ENCODE assay signal across 19 mouse cellular contexts in the genomic region with DNA sequence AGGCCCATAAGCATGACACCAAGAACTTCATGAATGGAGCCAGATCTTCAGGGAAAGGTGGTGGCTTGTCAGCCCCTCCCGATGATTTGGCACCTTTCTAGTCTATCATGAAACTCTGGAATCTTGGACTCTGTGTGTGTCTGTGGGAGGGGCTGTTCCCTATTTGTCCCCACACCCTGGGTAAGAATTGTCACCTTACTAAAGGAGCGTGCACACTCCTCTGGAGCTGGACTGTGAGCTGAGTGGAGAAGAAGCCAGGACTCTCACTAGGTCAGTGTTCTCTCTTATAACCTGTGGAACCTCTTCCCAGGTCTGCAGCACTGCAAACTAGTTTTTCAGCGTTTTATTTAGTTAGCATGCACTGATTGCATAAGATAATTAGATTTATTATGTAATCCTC. TPM values are rescaled to one million over a fixed set of nuclear protein-coding genes. Genes with fewer than 3 reads are reported as not detected.
A peak's percentile ranks its signal among the peaks of the same experiment; 100 is the strongest.
DNase-seq lines count a peak whose midpoint lies in the region; ATAC-seq and TF ChIP-seq lines count a peak whose summit lies in the region.
"Not testable (repeated sequence)": the region's sequence is repeated elsewhere in the genome, so short reads cannot be mapped to it uniquely, and the experiment has no call there.
"Had no signal": no experiment of that assay in that cellular context is flagged by ENCODE, and none has a peak within 500 bp of the region (broad histone marks: within the 10 kb centered on the region; RNA-seq: fewer than 3 reads in every experiment).

A gene (plus strand): TSS at position 196 of the 400 bp plus-strand sequence.

- H3K4me1 ChIP-seq in intestine, embryonic 14.5 days (replicated peaks; ENCODE audit: control insufficient read depth, insufficient read depth, low read length); intestine, embryonic 16.5 days (ENCODE audit: control insufficient read depth, insufficient read depth, low read length); kidney, postnatal 0 days (replicated peaks; ENCODE audit: insufficient read depth, low read length); liver, adult 2 months (ENCODE audit: control insufficient read depth, insufficient read depth, low read length); stomach, embryonic 15.5 days; stomach, postnatal 0 days (replicated peaks; ENCODE audit: control insufficient read depth, insufficient read depth): not testable (repeated sequence)

- WGBS in intestine, embryonic 14.5 days, result 67% methylated on average over 2 of the region's 3 CpGs
- 71% methylated on average over 1 of the region's 3 CpGs for WGBS in intestine, embryonic 16.5 days
- 86% methylated on average over 2 of the region's 3 CpGs for WGBS in kidney, postnatal 0 days
- 15% methylated on average over 3 of the region's 3 CpGs for WGBS in liver, adult 2 months
- WGBS in stomach, embryonic 15.5 days, result 72% methylated on average over 3 of the region's 3 CpGs
- WGBS in stomach, postnatal 0 days, result 54% methylated on average over 1 of the region's 3 CpGs

- not testable (repeated sequence) for H3K4me3 ChIP-seq in intestine, embryonic 14.5 days (ENCODE audit: low read depth, low read length); intestine, embryonic 16.5 days (ENCODE audit: low read length); kidney, postnatal 0 days (replicated peaks; ENCODE audit: low read depth, low read length); liver, adult 2 months (ENCODE audit: insufficient read depth, low read depth, low read length); stomach, embryonic 15.5 days (replicated peaks); stomach, postnatal 0 days (ENCODE audit: low read depth, low read length)

- H3K27ac ChIP-seq in intestine, embryonic 14.5 days (ENCODE audit: low read depth); liver, adult 2 months (replicated peaks; ENCODE audit: insufficient read depth, low read depth, low read length); stomach, embryonic 15.5 days: not testable (repeated sequence)
- H3K27ac ChIP-seq in intestine, embryonic 16.5 days (ENCODE audit: low read length), result peak within 1 kb of the TSS; percentile 80
- H3K27ac ChIP-seq in kidney, postnatal 0 days, result peak within 1 kb of the TSS; percentile 65; the same call in 1 of the 2 replicates
- H3K27ac ChIP-seq in stomach, postnatal 0 days (replicated peaks), result peak within 1 kb of the TSS; percentile 85; the same call in 1 of the 2 replicates

- not testable (repeated sequence) for ATAC-seq in intestine, embryonic 14.5 days (replicated peaks; ENCODE audit: low FRiP score, low TSS enrichment, low read depth); kidney, postnatal 0 days (replicated peaks; ENCODE audit: low FRiP score, low read depth); stomach, embryonic 15.5 days (ENCODE audit: insufficient read depth, low FRiP score, low read depth)
- peak; percentile 67 for ATAC-seq in intestine, embryonic 16.5 days
- peak; percentile 79 for ATAC-seq in stomach, postnatal 0 days (ENCODE audit: low FRiP score, low TSS enrichment)

- TF ChIP-seq POLR2A in liver, adult 2 months (IDR thresholded peaks at IDR 0.05; ENCODE audit: extremely low read depth, insufficient read depth, low read length), result not testable (repeated sequence)

- H3K79me2 ChIP-seq in liver, adult 2 months (ENCODE audit: control insufficient read depth, insufficient read depth, low read length), result not testable (repeated sequence)

- not testable (repeated sequence) for TF ChIP-seq CTCF in kidney, postnatal 0 days (IDR thresholded peaks at IDR 0.05; ENCODE audit: low read depth); liver, adult 2 months (IDR thresholded peaks at IDR 0.05; ENCODE audit: low read depth, low read length); stomach, postnatal 0 days (IDR thresholded peaks at IDR 0.05; ENCODE audit: low read depth)

- not testable (repeated sequence) for H3K9ac ChIP-seq in intestine, embryonic 14.5 days (ENCODE audit: low read length); intestine, embryonic 16.5 days (ENCODE audit: low read depth, low read length); kidney, postnatal 0 days (ENCODE audit: low read depth, low read length); liver, adult 2 months (ENCODE audit: low read depth, low read length); stomach, embryonic 15.5 days; stomach, postnatal 0 days (ENCODE audit: low read length)

- not testable (repeated sequence) for TF ChIP-seq EP300 in stomach, postnatal 0 days (optimal IDR thresholded peaks at IDR 0.05)

- not testable (repeated sequence) for H3K36me3 ChIP-seq in intestine, embryonic 14.5 days (ENCODE audit: control insufficient read depth, insufficient read depth, low read length); intestine, embryonic 16.5 days (ENCODE audit: control insufficient read depth, insufficient read depth, low read length); kidney, postnatal 0 days (ENCODE audit: insufficient read depth, low read length); liver, adult 2 months (ENCODE audit: control insufficient read depth, insufficient read depth, low read length); stomach, embryonic 15.5 days; stomach, postnatal 0 days (ENCODE audit: control insufficient read depth, insufficient read depth, low read length)

- H3K27me3 ChIP-seq in intestine, embryonic 14.5 days (replicated peaks; ENCODE audit: control insufficient read depth, insufficient read depth, low read length); intestine, embryonic 16.5 days (replicated peaks; ENCODE audit: control insufficient read depth, insufficient read depth, low read length); kidney, postnatal 0 days (ENCODE audit: insufficient read depth, low read length); liver, adult 2 months (ENCODE audit: control insufficient read depth, insufficient read depth, low read length); stomach, embryonic 15.5 days (replicated peaks); stomach, postnatal 0 days (ENCODE audit: control insufficient read depth, insufficient read depth, low read length): not testable (repeated sequence)

- H3K4me2 ChIP-seq in intestine, embryonic 14.5 days (ENCODE audit: low read length); intestine, embryonic 16.5 days (ENCODE audit: low read depth, low read length); kidney, postnatal 0 days (ENCODE audit: low read length); stomach, embryonic 15.5 days; stomach, postnatal 0 days (replicated peaks; ENCODE audit: low read depth): not testable (repeated sequence)

- not testable (repeated sequence) for H3K9me3 ChIP-seq in intestine, embryonic 14.5 days (ENCODE audit: control insufficient read depth, low read length); intestine, embryonic 16.5 days (ENCODE audit: control insufficient read depth, low read length); kidney, postnatal 0 days (replicated peaks; ENCODE audit: low read length); stomach, embryonic 15.5 days; stomach, postnatal 0 days (ENCODE audit: control insufficient read depth, low read length)

- peak; percentile 29 for DNase-seq in intestine, embryonic 14.5 days (ENCODE audit: low spot score)
- DNase-seq in kidney, postnatal 0 days (ENCODE audit: low spot score); stomach, postnatal 0 days (ENCODE audit: low spot score): not testable (repeated sequence)
- peak; percentile 56 for DNase-seq in liver, adult 2 months (ENCODE audit: extremely low read depth, low read depth, low spot score)

RNA-seq across cellular contexts. Expression of the gene that starts here (rescaled TPM):
- 1.2 and 3.1 TPM in 2 replicates for polyA plus RNA-seq in intestine, embryonic 14.5 days (2014; fragmentation: Nextera tagmentation; extraction: Ambion mirVana)
- 94.1 and 98.3 TPM in 2 replicates for polyA plus RNA-seq in intestine, embryonic 16.5 days (2015; fragmentation: Nextera tagmentation; extraction: Ambion mirVana)
- polyA plus RNA-seq in kidney, postnatal 0 days (2015; fragmentation: Nextera tagmentation; extraction: Ambion mirVana), result 23.4 and 33.9 TPM in 2 replicates
- total RNA-seq in liver, adult 2 months (2014; rRNA removed), result 6.1 and 42.4 TPM in 2 replicates
- polyA plus RNA-seq in liver, adult 2 months (2012; rRNA removed), result 1.0 and 2.8 TPM in 2 replicates
- 36.1 and 42.7 TPM in 2 replicates for polyA plus RNA-seq in stomach, embryonic 15.5 days (2015; fragmentation: Nextera tagmentation; extraction: Ambion mirVana)
- polyA plus RNA-seq in stomach, postnatal 0 days (2015; fragmentation: Nextera tagmentation; extraction: Ambion mirVana), result 1,326 and 1,348 TPM in 2 replicates
- total RNA-seq: adrenal gland, adult 18-20 months; adrenal gland, postnatal 14 days; CH12.LX; G1E had no signal
- polyA plus RNA-seq: activated CD4-positive, CD25-positive, alpha-beta regulatory T cell, adult 4 months; CD4-positive, CD25-positive, alpha-beta regulatory T cell, adult 4 months; cerebellum, adult 2 months; cortical plate, adult 2 months; embryonic facial prominence, embryonic 10.5 days; embryonic facial prominence, embryonic 12.5 days; forebrain, embryonic 11.5 days; forebrain, embryonic 13.5 days; forebrain, embryonic 15.5 days; G1E had no signal

Comparison
In these comparisons a context has a peak if more than half of its experiments do, and no peak if none do; other contexts are left out.
1. RNA of the gene that starts here (polyA plus RNA-seq): 1,326 to 1,348 TPM in stomach, postnatal 0 days; 94.1 to 98.3 TPM in intestine, embryonic 16.5 days, 36.1 to 42.7 TPM in stomach, embryonic 15.5 days, 23.4 to 33.9 TPM in kidney, postnatal 0 days, 1.2 to 3.1 TPM in intestine, embryonic 14.5 days and 1.0 to 2.8 TPM in liver, adult 2 months; every median in the first group is over 10 times any median in the second.